Mouse (Mus musculus): Measurements from ENCODE around the gene Ptges3l.

Ptges3l gene

DNA sequence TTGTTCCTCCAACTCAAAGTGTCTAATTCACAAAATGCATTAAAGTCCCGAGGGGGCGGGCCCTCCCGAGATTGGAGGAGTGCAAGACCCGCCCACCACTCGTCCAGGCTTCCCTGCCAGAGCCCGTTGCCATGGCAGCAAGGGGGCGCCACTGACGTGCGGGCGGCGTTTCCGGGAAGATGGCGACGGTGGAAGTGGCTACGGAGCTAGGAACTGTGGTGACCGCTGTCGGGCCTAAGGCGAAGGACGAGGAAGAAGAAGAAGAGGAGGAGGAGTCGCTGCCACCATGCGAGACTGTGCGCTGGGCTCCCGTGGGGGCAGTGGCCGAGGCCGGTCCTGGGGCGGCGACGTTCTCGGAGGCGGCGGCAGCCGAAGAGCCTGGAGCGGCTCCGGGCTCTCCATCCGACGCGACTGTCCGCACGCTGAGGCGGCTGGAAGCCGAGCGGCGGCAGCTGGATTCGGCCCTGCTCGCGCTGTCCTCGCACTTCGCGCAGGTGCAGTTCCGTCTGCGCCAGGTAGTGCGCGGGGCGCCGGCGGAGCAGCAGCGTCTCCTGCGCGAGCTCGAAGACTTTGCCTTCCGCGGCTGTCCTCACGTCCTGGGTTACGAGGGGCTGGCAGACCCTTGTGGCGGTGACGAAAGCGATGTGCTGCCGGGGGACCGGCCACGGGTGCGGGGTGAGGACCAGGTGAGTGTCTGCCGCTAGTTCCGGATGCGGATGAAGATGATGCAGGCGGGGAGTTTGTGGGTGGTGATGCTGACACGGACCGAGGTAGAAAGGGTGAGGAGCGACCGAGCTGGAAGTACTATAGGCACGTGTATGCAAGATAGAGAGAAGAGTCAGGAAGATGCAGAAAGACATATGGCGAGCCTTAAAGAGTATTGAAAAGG, at the start of gene Ptges3l, which contains the start of gene Rundc1:
Gene Ptges3l (minus strand): TSS at position 409 of the 889 bp plus-strand sequence.
Gene Rundc1 (plus strand): TSS at position 161 of the 889 bp plus-strand sequence.
- DNase-seq (ENCODE audit: low read depth, low spot score): peak; percentile 97

GRCm38 (mm10) chr11:101474298-101474697, 49.2 kb upstream of the Ptges3l start:
- DNase-seq (ENCODE audit: low read depth, low spot score): no peak

- peak; percentile 36 for DNase-seq (ENCODE audit: low read depth, low spot score)
Measured at GRCm38 (mm10) chr11:101473686-101474085, 48.6 kb upstream of the Ptges3l start.

DNA sequence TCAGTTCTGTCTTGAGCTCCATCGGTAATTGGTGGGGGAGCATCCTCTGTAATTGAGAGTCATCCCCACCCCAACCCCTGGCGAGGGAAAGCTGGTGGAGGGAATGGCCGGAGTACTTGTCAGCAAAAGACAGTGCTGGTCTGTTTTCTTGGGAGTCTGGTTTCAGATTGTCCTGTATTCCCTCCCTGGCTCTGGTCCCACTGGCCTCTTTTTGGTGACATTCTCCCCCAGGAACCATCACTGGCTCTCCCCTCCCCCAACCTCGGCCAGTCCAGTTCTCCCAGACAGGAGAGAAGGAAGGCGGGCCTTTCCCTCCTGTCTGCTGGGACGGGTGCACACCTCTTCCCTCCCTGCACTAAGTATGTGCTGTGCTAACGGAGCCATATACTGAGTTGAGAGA, 47.2 kb upstream of the Ptges3l start:
- no peak for DNase-seq (ENCODE audit: low read depth, low spot score)

- no peak for DNase-seq (ENCODE audit: low read depth, low spot score)
Measured at GRCm38 (mm10) chr11:101471926-101472325, 46.8 kb upstream of the Ptges3l start.

DNA sequence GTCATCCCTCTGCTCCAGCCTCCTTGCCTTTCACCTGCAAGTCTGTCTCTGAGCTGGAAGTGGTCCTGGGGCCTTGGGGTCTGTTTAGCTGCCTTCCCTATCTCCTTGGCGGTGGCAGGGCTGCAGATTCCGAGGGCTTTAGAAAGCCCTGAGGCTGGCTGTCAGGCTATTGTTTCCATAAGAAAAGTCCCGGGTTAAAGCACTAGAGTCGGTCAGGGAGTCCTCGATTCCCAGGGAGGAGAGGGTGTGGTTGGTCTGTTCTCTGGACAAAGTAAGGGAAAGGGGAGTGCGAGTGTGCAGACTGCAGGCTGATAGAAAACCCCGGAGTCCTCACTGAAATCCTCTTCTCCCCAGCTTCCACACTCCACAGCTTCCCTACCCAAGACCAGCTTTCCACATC, 45.1 kb upstream of the Ptges3l start:
- no peak for DNase-seq (ENCODE audit: low read depth, low spot score)

GRCm38 (mm10) chr11:101469155-101469554, 44.0 kb upstream of the Ptges3l start:
- DNase-seq (ENCODE audit: low read depth, low spot score): no peak

GRCm38 (mm10) chr11:101468731-101469130, 43.6 kb upstream of the Ptges3l start:
- DNase-seq (ENCODE audit: low read depth, low spot score): peak; percentile 23

- DNase-seq (ENCODE audit: low read depth, low spot score): no peak
Measured at GRCm38 (mm10) chr11:101468263-101468688, 43.1 kb upstream of the Ptges3l start.

DNA sequence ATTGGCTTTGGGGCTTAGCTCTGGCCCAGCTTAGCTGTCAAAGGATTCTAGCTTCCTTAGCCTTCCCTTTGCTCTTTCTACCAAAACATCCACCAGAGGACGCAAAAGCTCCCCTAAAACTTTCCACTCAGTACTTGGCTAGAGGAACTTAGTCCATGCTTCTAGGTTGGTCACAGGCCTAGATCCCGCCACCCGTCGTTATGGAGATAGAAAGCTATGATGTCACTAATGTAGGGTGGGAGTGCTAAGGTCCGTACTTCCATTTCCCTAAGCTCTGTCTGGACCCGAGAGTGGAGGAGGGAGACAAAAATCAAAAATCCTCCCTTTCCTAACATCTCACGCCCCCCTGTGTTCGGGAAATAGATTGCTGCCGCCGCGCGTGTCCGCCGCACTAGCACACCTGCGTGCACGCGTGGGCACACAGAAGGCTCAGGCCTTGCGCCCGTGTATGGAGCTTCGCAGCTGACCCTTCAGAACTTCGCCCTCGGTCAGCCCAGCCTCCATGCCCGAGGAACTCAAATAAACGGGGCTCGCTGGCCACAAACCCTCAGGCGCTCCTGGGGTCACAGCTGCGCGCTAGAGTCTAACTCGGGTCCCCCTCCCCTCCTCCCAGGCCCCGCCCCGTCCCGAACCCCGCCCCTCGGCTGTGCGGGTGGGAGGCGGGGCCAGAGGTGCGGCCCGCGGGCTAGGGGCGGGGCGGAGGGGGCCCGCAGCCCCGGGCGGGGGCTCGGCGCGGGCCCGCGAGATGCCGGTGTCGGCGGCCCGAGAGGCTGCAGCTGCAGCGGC, 42.5 kb upstream of the Ptges3l start:
- DNase-seq (ENCODE audit: low read depth, low spot score): peak; percentile 89

DNA sequence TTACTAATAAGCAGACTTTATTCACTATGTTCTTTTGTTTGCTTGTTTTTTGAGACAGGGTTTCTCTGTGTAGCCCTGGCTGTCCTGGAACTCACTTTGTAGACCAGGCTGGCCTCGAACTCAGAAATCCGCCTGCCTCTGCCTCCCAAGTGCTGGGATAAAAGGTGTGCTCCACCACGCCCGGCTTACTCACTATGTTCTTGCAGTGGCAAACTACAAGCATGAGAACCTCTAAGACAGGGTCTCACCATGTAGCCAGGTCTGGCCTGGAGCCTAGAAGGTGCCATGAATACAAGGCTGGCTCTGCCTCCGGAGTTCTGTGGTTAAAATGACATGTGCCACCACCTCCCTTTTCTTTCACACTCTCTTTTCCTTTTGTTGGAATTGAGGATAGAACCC, 41.4 kb upstream of the Ptges3l start:
- DNase-seq (ENCODE audit: low read depth, low spot score): peak; percentile 32

DNA sequence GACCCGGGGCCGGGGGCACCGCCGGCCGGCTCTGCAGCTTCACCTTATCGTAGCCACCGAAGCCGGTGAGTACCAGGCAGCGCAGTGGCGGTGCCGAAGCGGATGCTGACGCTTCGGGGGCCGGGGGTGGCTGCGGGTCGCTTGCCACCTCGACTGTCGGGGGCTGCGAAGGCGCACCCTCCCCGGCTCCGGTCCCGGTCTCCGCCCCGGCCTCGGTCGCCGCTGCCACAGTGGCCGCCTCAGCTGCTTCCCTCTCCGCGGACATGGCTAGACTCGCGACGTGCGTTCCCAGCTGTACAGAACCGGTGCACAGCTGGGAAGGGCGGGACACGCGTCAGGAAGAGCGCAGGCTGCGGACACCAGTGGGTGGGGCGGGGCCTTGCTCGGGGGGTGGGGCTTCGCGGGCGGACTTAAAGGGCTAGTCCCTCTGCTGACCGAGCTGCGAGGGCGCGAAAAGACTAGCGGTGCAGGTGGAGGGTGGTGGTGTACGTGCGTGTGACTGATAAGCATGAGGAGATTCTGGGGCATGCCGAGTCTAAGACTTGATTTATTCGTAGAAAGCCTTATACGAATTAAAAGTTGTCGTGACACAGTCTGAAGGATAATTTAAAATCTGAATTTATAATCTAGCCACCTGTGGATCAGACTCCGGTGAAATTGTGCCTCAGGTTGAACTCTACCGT, 40.9 kb upstream of the Ptges3l start, which contains the start of gene Vat1:
Gene Vat1 (minus strand): TSS at position 362 of the 683 bp plus-strand sequence.
- DNase-seq (ENCODE audit: low read depth, low spot score): peak; percentile 85

DNA sequence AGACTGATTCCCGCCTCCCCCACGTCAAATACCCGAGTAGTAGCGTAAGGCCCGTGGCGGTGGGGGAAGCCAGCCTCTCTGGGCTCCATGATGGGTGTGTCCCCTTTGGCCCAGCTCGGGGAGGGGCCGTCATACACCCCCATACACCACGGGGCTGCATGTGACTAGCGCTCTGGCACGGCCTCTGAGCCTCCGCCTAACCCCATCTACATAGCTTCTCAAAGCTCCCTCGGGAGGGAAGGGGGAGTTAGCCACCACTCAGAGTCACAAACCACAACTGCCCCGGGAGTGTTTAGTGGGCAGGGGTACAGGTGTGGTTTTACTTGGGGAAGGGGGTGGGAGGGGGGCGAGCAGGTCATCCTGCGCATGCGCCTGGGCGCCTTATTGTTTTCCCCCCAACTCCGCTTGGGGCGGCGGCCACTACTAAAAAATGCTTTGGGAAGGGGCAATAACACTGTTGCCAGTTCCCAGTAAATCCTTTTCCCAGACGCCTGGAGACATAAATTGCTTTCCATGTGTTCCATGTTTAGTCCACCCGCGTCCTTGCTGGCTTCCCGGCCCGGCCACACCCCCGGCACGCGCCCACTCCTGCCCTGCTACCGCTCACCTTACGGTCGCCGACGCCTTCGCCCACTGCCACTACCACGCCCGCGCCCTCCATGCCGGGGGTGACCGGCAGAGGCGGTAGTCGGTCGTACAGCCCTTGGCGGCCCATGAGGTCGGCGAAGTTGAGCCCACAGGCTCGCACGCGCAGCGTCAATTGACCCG, 40.2 kb upstream of the Ptges3l start:
- peak; percentile 73 for DNase-seq (ENCODE audit: low read depth, low spot score)

- DNase-seq (ENCODE audit: low read depth, low spot score): no peak
Measured at GRCm38 (mm10) chr11:101464211-101465100, 39.3 kb upstream of the Ptges3l start, which contains the start of gene Rnd2. Rnd2 (plus strand) TSS chr11:101464999.

DNA sequence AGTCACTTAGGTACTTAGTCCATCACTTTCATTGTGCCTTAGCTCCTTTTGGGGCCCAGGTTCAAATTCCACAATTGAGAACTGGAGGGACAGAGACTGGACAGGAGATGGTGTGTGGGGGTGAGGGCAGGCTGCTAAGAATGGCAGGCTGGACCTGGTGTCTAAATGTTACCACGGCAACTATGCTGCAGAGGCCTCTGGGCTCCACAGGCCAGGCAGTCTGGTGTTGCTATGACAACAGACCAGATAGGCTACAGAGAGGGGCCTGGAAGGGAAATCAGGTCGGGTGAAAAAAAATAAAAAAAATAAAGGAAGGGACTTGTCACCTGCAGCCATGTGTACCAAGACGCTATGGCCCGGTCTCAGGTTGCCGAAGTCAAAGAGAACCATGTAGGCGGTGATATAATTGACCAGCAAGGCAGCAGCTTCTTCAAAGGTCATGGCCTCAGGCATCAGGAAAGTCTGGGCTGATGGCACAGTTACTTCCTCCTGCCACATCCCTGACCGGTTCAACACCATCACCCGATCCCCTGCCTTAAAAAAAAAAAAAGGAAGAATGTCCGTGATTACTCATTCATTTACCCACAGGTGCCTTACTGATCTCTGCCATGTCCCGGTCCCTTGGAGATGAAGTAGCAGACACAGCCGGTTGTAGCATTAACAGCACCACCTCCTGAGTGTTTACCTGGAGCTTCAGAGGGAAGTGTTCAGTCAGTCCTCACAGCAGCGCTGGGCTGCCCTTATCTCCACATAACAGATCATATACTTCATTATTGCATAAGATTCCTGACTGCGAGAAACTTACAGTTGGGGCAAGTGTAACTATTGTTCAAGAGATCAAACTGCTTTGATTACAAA, 37.7 kb upstream of the Ptges3l start:
- peak; percentile 80 for DNase-seq (ENCODE audit: low read depth, low spot score)

GRCm38 (mm10) chr11:101462141-101462540, 37.0 kb upstream of the Ptges3l start:
- no peak for DNase-seq (ENCODE audit: low read depth, low spot score)

DNA sequence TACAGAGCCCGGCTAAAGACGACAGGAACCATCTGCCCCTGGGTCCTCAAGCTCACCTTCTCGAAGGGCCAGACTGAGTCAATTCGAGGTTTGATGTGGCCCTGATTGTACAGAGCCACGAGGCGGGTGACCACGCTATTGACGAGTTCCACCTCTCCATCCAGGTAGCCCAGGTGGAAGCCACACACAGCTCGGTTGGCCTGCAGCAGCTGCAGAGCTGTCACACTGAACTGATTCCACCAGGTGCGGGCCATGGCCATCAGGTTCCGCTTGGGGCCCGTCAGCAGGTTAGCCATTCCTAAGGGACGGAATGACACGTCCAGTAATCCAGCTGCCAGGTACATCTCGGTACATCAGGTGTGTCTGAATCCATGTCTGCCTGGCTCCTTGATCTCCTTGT, 35.2 kb upstream of the Ptges3l start:
- no peak for DNase-seq (ENCODE audit: low read depth, low spot score)

DNA sequence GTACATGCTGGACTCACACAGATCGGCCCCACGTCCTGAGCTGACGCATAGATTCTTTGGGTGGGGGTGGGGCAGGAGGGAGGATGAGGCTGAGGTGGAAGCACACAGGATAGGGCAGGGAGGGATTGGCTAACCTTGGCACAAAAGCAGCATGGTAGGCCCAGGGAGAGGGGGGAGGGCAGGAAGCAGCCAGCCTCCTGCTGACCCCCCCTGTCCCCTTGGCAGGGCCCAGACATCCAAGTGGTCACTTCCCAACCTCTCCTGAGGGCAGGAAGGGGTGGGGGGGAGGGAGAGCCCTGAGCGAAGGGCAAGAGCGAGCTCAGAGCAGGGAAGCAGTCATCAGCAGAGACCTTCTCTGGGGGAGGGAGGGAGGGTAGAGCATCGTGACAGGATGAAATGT, 34.6 kb upstream of the Ptges3l start:
- DNase-seq (ENCODE audit: low read depth, low spot score): no peak

- no peak for DNase-seq (ENCODE audit: low read depth, low spot score)
Measured at GRCm38 (mm10) chr11:101458217-101458616, 33.1 kb upstream of the Ptges3l start.

Measured in A20 (cell line).